Mouse (Mus musculus) lung, postnatal 0 days (tissue): ENCODE results near the gene 1190007I07Rik.

Experiments
- CTCF ChIP-seq: IDR thresholded peaks from 2 replicates; pipeline ENCODE4 v1.5.1; 2016; ENCODE audit warnings: antibody characterized with exemption, mild to moderate bottlenecking
- EP300 ChIP-seq: IDR thresholded peaks from 2 replicates; pipeline ENCODE4 v1.6.1; 2016; ENCODE audit warnings: antibody characterized with exemption, mild to moderate bottlenecking, control low read depth

GRCm38 (mm10) chr10:82631133-82631532, 8.1 kb upstream of the 1190007I07Rik start:
- TF ChIP-seq CTCF (no peak), EP300 (no peak)
